Mouse (Mus musculus): Measurements from ENCODE around the gene AI464131. TPM values are rescaled to one million over a fixed set of nuclear protein-coding genes. Genes with fewer than 3 reads are reported as not detected.
A peak's percentile ranks its signal among the peaks of the same experiment; 100 is the strongest.

Gene AI464131
- polyA plus RNA-seq, 1 experiment from 2014 or later, result 0.10 TPM

DNA sequence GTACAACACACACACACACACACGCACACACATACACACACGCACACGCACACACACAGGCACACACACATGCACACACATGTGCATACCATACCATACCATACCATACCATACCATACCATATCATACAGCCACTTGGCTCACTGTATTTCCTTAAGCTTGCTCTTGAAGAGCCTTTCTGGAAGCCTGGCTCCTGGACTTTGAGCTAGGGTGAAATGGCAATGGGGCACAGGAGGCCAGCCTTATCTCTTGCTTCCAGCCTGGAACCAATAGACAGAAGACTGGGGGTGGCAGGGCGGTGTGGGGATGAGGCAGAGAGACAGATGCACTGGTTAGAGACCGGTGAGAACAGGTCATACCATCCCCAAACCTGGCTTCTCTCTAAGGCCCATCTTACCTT, 16.3 kb upstream of the AI464131 start:
- Histone ChIP-seq H3K36me3 (ENCODE audit: inconsistent target) (peaks cover 51% of the 10 kb centered on the region), H3K27ac (no peak overlapping the region), H3K79me2 (ENCODE audit: inconsistent target) (no peaks in the 10 kb centered on the region), H3K4me3 (ENCODE audit: inconsistent target) (no peak overlapping the region)
- WGBS (ENCODE audit: missing documents), result 91% methylated on average over 5 of the region's 5 CpGs

- H3K4me3 ChIP-seq (ENCODE audit: inconsistent target), result no peak overlapping the region
- H3K36me3 ChIP-seq (ENCODE audit: inconsistent target), result peaks cover 42% of the 10 kb centered on the region
- no peaks in the 10 kb centered on the region for H3K79me2 ChIP-seq (ENCODE audit: inconsistent target)
- 85% methylated on average over 7 of the region's 7 CpGs for whole genome bisulfite sequencing (ENCODE audit: missing documents)
- no peak overlapping the region for H3K27ac ChIP-seq
Observed at GRCm38 (mm10) chr4:41518349-41518748, 15.5 kb upstream of the AI464131 start.

- WGBS (ENCODE audit: missing documents), result 100% methylated on average over 2 of the region's 2 CpGs
- no peaks in the 10 kb centered on the region for H3K79me2 ChIP-seq (ENCODE audit: inconsistent target)
- H3K36me3 ChIP-seq (ENCODE audit: inconsistent target), result peaks cover 34% of the 10 kb centered on the region
- H3K4me3 ChIP-seq (ENCODE audit: inconsistent target), result no peak within 1 kb of the TSS
- H3K27ac ChIP-seq, result no peak within 1 kb of the TSS
Observed at GRCm38 (mm10) chr4:41517233-41517632, 14.4 kb upstream of the AI464131 start, which contains the start of gene 1110017D15Rik. TSS of gene 1110017D15Rik (minus strand) at chr4:41517333.

DNA sequence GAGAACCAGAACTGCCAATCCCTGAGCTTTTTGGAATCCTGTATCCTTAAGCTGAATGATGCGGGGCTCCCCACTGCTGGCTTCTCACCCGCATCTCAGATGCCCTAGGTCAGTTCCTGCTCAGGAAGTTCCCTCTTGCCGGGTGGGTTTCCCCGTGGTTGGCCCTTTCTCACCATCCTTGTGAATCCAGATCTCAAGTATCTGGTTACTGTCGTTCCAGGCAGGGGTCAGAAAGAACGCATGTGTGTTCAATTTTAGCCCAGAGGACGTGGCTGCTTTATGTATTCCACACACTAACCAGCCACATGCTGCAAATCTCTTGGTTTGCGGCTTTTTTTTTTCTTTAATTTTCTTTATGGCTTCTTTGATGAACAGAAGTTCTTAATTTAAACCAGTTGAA, 10.8 kb upstream of the AI464131 start:
- Histone ChIP-seq H3K27ac (no peak overlapping the region), H3K36me3 (ENCODE audit: inconsistent target) (peaks cover under 1% of the 10 kb centered on the region; the same call in 1 of the 2 replicates), H3K4me3 (ENCODE audit: inconsistent target) (no peak overlapping the region), H3K79me2 (ENCODE audit: inconsistent target) (no peaks in the 10 kb centered on the region)
- 26% methylated on average over 8 of the region's 8 CpGs for WGBS (ENCODE audit: missing documents)

- Histone ChIP-seq H3K4me3 (ENCODE audit: inconsistent target) (no peak overlapping the region), H3K79me2 (ENCODE audit: inconsistent target) (no peaks in the 10 kb centered on the region), H3K27ac (no peak overlapping the region), H3K36me3 (ENCODE audit: inconsistent target) (no peaks in the 10 kb centered on the region)
- 67% methylated on average over 4 of the region's 4 CpGs for WGBS (ENCODE audit: missing documents)
Observed at GRCm38 (mm10) chr4:41513309-41513708, 10.4 kb upstream of the AI464131 start.

- H3K27ac ChIP-seq, result no peak overlapping the region
- WGBS (ENCODE audit: missing documents), result 62% methylated on average over 7 of the region's 7 CpGs
- H3K36me3 ChIP-seq (ENCODE audit: inconsistent target), result no peaks in the 10 kb centered on the region
- no peak overlapping the region for H3K4me3 ChIP-seq (ENCODE audit: inconsistent target)
- H3K79me2 ChIP-seq (ENCODE audit: inconsistent target), result no peaks in the 10 kb centered on the region
Observed at GRCm38 (mm10) chr4:41507998-41508397, 5.1 kb upstream of the AI464131 start.

GRCm38 (mm10) chr4:41507326-41507924, 4.5 kb upstream of the AI464131 start:
- H3K27ac ChIP-seq, result no peak overlapping the region
- 20% methylated on average over 22 of the region's 22 CpGs for WGBS (ENCODE audit: missing documents)
- no peaks in the 10 kb centered on the region for H3K79me2 ChIP-seq (ENCODE audit: inconsistent target)
- peak overlapping the region; percentile 14; the same call in 1 of the 2 replicates for H3K4me3 ChIP-seq (ENCODE audit: inconsistent target)
- H3K36me3 ChIP-seq (ENCODE audit: inconsistent target), result no peaks in the 10 kb centered on the region

- Histone ChIP-seq H3K4me3 (ENCODE audit: inconsistent target) (peak overlapping the region; percentile 14; the same call in 1 of the 2 replicates), H3K27ac (no peak overlapping the region), H3K79me2 (ENCODE audit: inconsistent target) (no peaks in the 10 kb centered on the region), H3K36me3 (ENCODE audit: inconsistent target) (no peaks in the 10 kb centered on the region)
- WGBS (ENCODE audit: missing documents), result 3% methylated on average over 18 of the region's 29 CpGs
Observed at GRCm38 (mm10) chr4:41506906-41507305, 4.0 kb upstream of the AI464131 start.

DNA sequence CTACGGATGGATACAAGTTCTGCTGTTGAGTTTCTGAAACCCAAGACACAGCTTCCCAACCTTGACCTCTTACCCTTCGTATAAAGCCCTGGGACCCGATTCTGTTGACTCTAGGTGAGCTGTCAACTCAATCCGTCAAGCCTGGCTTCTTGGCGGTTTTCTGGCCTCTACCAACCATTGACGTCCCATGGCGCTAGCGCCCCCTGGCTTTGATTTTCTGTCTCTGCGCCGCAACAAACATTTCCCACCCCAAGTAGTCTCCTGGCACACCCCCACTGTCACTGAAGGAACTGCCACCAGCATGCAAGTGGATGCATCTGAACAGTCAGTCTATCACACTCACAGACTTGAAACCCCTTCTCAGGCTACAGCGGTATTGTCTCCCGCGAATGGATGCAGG, 3.3 kb upstream of the AI464131 start:
- no peaks in the 10 kb centered on the region for H3K36me3 ChIP-seq (ENCODE audit: inconsistent target)
- 20% methylated on average over 13 of the region's 13 CpGs for WGBS (ENCODE audit: missing documents)
- H3K79me2 ChIP-seq (ENCODE audit: inconsistent target), result no peaks in the 10 kb centered on the region
- H3K27ac ChIP-seq, result no peak overlapping the region
- no peak overlapping the region for H3K4me3 ChIP-seq (ENCODE audit: inconsistent target)

DNA sequence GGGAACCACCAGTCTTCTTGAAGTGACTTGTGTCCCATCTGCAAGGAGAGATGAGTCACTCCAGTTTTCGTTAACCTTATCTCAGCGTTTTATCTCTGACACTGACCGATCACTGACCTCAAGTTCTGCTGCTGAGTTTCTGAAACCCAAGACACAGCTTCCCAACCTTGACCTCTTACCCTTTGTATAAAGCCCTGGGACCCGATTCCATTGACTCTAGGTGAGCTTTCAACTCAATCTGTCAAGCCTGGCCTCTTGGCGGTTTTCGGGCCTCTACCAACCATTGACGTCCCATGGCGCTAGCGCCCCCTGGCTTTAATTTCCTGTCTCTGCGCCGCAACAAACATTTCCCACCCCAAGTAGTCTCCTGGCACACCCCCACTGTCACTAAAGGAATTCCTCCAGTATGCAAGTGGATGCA, 2.3 kb upstream of the AI464131 start:
- WGBS (ENCODE audit: missing documents), result 74% methylated on average over 11 of the region's 11 CpGs
- no peaks in the 10 kb centered on the region for H3K79me2 ChIP-seq (ENCODE audit: inconsistent target)
- H3K4me3 ChIP-seq (ENCODE audit: inconsistent target), result no peak overlapping the region
- H3K36me3 ChIP-seq (ENCODE audit: inconsistent target), result no peaks in the 10 kb centered on the region
- no peak overlapping the region for H3K27ac ChIP-seq

GRCm38 (mm10) chr4:41504325-41504724, 1.4 kb upstream of the AI464131 start:
- Histone ChIP-seq H3K79me2 (ENCODE audit: inconsistent target) (no peaks in the 10 kb centered on the region), H3K36me3 (ENCODE audit: inconsistent target) (no peaks in the 10 kb centered on the region), H3K27ac (no peak overlapping the region), H3K4me3 (ENCODE audit: inconsistent target) (no peak overlapping the region)
- 81% methylated on average over 5 of the region's 5 CpGs for WGBS (ENCODE audit: missing documents)

DNA sequence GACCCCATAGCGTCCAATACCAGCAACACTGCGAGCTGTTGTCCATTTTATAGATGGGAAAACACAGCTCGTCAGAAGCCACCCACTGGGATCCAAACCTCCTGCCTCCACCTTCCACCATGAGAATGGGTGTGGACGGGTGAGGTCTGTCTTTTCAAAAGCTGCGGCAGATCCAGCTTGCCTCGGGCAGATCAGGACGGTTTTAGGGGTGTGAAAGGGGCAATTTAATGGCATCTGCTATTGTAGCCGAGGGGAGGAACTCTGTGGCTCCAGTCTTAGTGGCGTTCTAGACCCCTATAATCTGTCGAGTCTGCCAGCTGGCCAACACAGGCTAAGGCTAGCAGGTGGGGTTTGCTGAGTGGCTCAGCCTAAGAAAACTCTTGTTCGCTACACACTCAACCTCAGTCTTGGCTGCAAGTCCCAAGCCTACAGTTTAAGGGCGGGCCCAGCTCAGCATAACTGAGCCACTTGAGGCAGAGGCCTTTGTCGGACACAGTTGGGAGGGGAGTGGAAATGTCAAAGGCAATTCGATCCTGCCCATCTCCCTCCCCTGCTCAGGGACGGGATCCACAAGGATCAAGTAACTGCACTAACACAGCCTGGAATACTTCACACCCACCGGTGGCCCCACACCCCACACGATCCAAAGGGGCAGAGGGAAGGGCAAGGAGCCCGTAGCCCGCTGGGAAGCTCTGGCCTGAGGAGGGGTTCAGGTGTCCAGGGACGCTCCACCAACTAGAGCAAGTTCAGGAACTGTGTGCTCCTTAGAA, 520 bp downstream of the AI464131 start:
- H3K27ac ChIP-seq, result no peak overlapping the region
- H3K36me3 ChIP-seq (ENCODE audit: inconsistent target), result no peaks in the 10 kb centered on the region
- H3K79me2 ChIP-seq (ENCODE audit: inconsistent target), result no peaks in the 10 kb centered on the region
- no peak overlapping the region for H3K4me3 ChIP-seq (ENCODE audit: inconsistent target)
- 31% methylated on average over 18 of the region's 20 CpGs for WGBS (ENCODE audit: missing documents)

GRCm38 (mm10) chr4:41500787-41501186, 2.1 kb downstream of the AI464131 start:
- H3K36me3 ChIP-seq (ENCODE audit: inconsistent target), result no peaks in the 10 kb centered on the region
- WGBS (ENCODE audit: missing documents), result 91% methylated on average over 4 of the region's 4 CpGs
- H3K27ac ChIP-seq, result no peak overlapping the region
- no peaks in the 10 kb centered on the region for H3K79me2 ChIP-seq (ENCODE audit: inconsistent target)
- no peak overlapping the region for H3K4me3 ChIP-seq (ENCODE audit: inconsistent target)

DNA sequence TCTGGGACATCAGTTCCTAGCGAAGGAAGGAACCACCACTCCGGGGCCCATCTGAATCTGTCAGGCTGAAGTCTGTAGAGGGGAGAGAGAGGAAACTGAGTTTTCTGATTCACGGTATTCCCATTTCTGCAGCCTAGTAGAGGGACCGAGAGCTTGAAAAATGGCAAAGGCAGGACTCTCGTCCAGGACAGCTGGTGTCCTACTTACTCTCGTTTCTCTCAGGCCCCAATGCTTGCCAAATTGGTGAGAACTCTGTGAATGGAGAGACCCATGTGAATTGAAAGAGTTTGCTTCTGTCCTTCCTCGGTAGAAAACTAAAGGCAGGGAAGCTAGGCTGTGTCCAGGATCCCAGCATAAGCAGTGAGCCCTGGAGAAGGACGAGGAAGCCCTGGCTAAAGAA, 3.3 kb downstream of the AI464131 start:
- Histone ChIP-seq H3K36me3 (ENCODE audit: inconsistent target) (no peaks in the 10 kb centered on the region), H3K79me2 (ENCODE audit: inconsistent target) (no peaks in the 10 kb centered on the region), H3K4me3 (ENCODE audit: inconsistent target) (no peak overlapping the region), H3K27ac (no peak overlapping the region)
- 77% methylated on average over 8 of the region's 8 CpGs for whole genome bisulfite sequencing (ENCODE audit: missing documents)

DNA sequence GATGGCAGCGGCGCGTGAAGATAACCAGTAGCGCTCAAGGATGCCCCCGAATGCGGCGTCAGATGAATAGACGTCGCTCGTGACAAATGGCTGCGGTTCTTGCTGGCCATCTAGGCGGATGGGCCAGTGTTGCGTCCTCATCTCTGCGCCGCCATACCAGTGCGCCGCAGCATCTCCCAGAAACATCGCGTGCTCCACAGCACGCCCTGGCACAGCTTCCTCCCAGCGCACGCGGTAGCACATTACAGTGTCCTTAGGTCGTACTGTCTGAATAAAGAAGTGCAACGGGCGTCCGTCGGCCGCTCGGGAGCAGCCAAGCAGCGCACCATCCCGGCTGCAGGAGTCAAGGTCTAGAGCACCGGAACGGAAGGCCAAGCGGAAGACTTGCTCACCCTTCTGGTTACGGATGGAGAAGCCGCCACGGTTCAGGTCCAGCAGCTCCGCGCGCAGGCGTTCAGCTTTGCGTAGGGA, 3.9 kb downstream of the AI464131 start:
- no peaks in the 10 kb centered on the region for H3K36me3 ChIP-seq (ENCODE audit: inconsistent target)
- no peak overlapping the region for H3K27ac ChIP-seq
- H3K79me2 ChIP-seq (ENCODE audit: inconsistent target), result no peaks in the 10 kb centered on the region
- WGBS (ENCODE audit: missing documents), result 3% methylated on average over 40 of the region's 43 CpGs
- H3K4me3 ChIP-seq (ENCODE audit: inconsistent target), result no peak overlapping the region
